Mouse (Mus musculus) lung, adult 2 months (tissue): ENCODE measurements at regions not wholly inside any gene's neighbourhood (a gene's known extent, or its start where the extent isn't known, plus 50 kb on each side); places are given as distances from the start of the nearest gene placed in this dataset.

Experiments
- DNase-seq: peaks from one replicate; pipeline ENCODE4 v3.0.0; 2022
- H3K4me1 ChIP-seq: fragments of 200-500 bp; 2 replicates; pipeline ENCODE4 v1.6.1; 2011; ENCODE audit warnings: low read length; ENCODE audit not compliant: control insufficient read depth, insufficient read depth
- H3K4me3 ChIP-seq: fragments of 200-500 bp; replicated peaks from 2 replicates; pipeline ENCODE3; 2011; ENCODE audit warnings: low read depth, mild to moderate bottlenecking, control low read depth, low read length; ENCODE audit errors: extremely low read depth
- CTCF ChIP-seq: fragments of 200-500 bp; IDR thresholded peaks from 2 replicates; pipeline ENCODE4 v1.5.1; 2011; ENCODE audit warnings: mild to moderate bottlenecking, low read length, control low read depth; ENCODE audit not compliant: insufficient read depth
- POLR2A ChIP-seq: fragments of 200-500 bp; IDR thresholded peaks from 2 replicates; pipeline ENCODE4 v1.6.1; 2011; ENCODE audit warnings: low read depth, mild to moderate bottlenecking, control low read depth, low read length, borderline replicate concordance; ENCODE audit errors: extremely low read depth
- WGBS: fragments of 180-500 bp; shearing (Covaris S2); methylation state at CpG from one replicate; pipeline ENCODE4 v1.1.7; 2018; 5-methylcytosine and 5-hydroxymethylcytosine counted together

GRCm38 (mm10) chr12:58802410-58802809 is 209.4 kb downstream of the Sec23a start:
- DNase-seq, result peak; percentile 46
- no peaks in the 10 kb centered on the region for H3K4me1 ChIP-seq
- H3K4me3 ChIP-seq, result no peak overlapping the region
- TF ChIP-seq POLR2A (no peak), CTCF (peak; percentile 82)
- 35% methylated on average over 4 of the region's 4 CpGs for WGBS
